In genomic region chr17:35121143-35121799, GRCm38 (mm10) we compare ENCODE assay signal across 8 mouse cellular contexts. TPM values are rescaled to one million over a fixed set of nuclear protein-coding genes. Genes with fewer than 3 reads are reported as not detected.
DNase-seq lines count a peak whose midpoint lies in the region; ATAC-seq and TF ChIP-seq lines count a peak whose summit lies in the region.

Gpank1 (plus strand) TSS chr17:35121455.

- peak; percentile 13; the same call in 1 of the 2 replicates for TF ChIP-seq CTCF in lung, postnatal 0 days (IDR thresholded peaks at IDR 0.05)

- TF ChIP-seq EP300 in lung, postnatal 0 days (IDR thresholded peaks at IDR 0.05) = peak; percentile 64

- peaks cover 42% of the 10 kb centered on the region for H3K4me1 ChIP-seq in hindbrain, embryonic 10.5 days (replicated peaks)
- H3K4me1 ChIP-seq in lung, postnatal 0 days (ENCODE audit: insufficient read depth, low read depth, low read length) = peaks cover 8% of the 10 kb centered on the region

- H3K27ac ChIP-seq in hindbrain, embryonic 10.5 days = peak within 1 kb of the TSS; percentile 93
- peak within 1 kb of the TSS; percentile 95 for H3K27ac ChIP-seq in lung, postnatal 0 days (ENCODE audit: low read length)

- peaks cover 60% of the 10 kb centered on the region for H3K36me3 ChIP-seq in hindbrain, embryonic 10.5 days
- peaks cover 4% of the 10 kb centered on the region; the same call in 1 of the 2 replicates for H3K36me3 ChIP-seq in lung, postnatal 0 days (ENCODE audit: insufficient read depth, low read length)

- H3K27me3 ChIP-seq in hindbrain, embryonic 10.5 days (ENCODE audit: insufficient read depth, poor library complexity, severe bottlenecking) = no peaks in the 10 kb centered on the region
- H3K27me3 ChIP-seq in lung, postnatal 0 days (replicated peaks; ENCODE audit: insufficient read depth, low read length) = no peaks in the 10 kb centered on the region

- H3K4me3 ChIP-seq in hindbrain, embryonic 10.5 days = peak within 1 kb of the TSS; percentile 98
- H3K4me3 ChIP-seq in lung, postnatal 0 days (ENCODE audit: low read depth, low read length) = peak within 1 kb of the TSS; percentile 84

- ATAC-seq in frontal cortex, adult (ENCODE audit: low TSS enrichment) = peak; percentile 89
- peak; percentile 97 for ATAC-seq in lung, postnatal 0 days

- peak within 1 kb of the TSS; percentile 94 for H3K9ac ChIP-seq in lung, postnatal 0 days (replicated peaks; ENCODE audit: low read depth)

- DNase-seq in MN1 (ENCODE audit: low spot score) = peak; percentile 99
- DNase-seq in cerebellum, adult 9-10 months = peak; percentile 99
- DNase-seq in hindbrain, embryonic 10.5 days (ENCODE audit: low spot score) = peak; percentile 99
- DNase-seq in layer of hippocampus, adult 9-11 months = peak; percentile 99
- DNase-seq in lung, postnatal 0 days (ENCODE audit: low spot score) = peak; percentile 100
- peak; percentile 95 for DNase-seq in ovary, postnatal 14 days (ENCODE audit: low spot score)
- peak; percentile 99 for DNase-seq in thymus, postnatal 14 days

- H3K9me3 ChIP-seq in hindbrain, embryonic 10.5 days = no peaks in the 10 kb centered on the region
- no peaks in the 10 kb centered on the region for H3K9me3 ChIP-seq in lung, postnatal 0 days (ENCODE audit: low read length)

- under 1% methylated on average over 50 of the region's 50 CpGs for WGBS in hindbrain, embryonic 10.5 days
- under 1% methylated on average over 50 of the region's 50 CpGs for WGBS in lung, postnatal 0 days

- peak within 1 kb of the TSS; percentile 93 for H3K4me2 ChIP-seq in lung, postnatal 0 days (replicated peaks; ENCODE audit: low read depth, low read length)

RNA-seq across cellular contexts. Expression of gene Gpank1, which starts in this region (rescaled TPM):
- 33.1 and 33.5 TPM in 2 replicates for polyA plus RNA-seq in hindbrain, embryonic 10.5 days (2016; fragmentation: Nextera tagmentation; extraction: Ambion mirVana)
- polyA plus RNA-seq in lung, postnatal 0 days (2015; fragmentation: Nextera tagmentation; extraction: Ambion mirVana) = 16.0 and 18.5 TPM in 2 replicates

Comparison
In these comparisons a context has a peak if more than half of its experiments do, and no peak if none do; other contexts are left out.
1. Peak in every context shown above with its lines: DNase-seq, ATAC-seq, H3K4me3 ChIP-seq and H3K27ac ChIP-seq.